Mouse (Mus musculus): ENCODE results near the gene A730049H05Rik. TPM values are rescaled to one million over a fixed set of nuclear protein-coding genes. Genes with fewer than 3 reads are reported as not detected.

Gene A730049H05Rik
- polyA plus RNA-seq, 1 experiment from 2014 or later, result not detected

- 57% methylated on average over 2 of the region's 2 CpGs for WGBS (ENCODE audit: insufficient replicate concordance)
- no peak for ATAC-seq (ENCODE audit: low read depth)
Measured at GRCm38 (mm10) chr6:92801462-92801861, 14.8 kb upstream of the A730049H05Rik start.

GRCm38 (mm10) chr6:92802421-92802820 lies 13.9 kb upstream of the A730049H05Rik start:
- Histone ChIP-seq H3K27ac (ENCODE audit: low read length) (no peak overlapping the region), H3K36me3 (ENCODE audit: control insufficient read depth, insufficient read depth) (no peaks in the 10 kb centered on the region), H3K4me3 (ENCODE audit: low read depth, low read length) (no peak overlapping the region), H3K4me2 (ENCODE audit: low read depth, low read length) (no peak overlapping the region), H3K9me3 (replicated peaks; ENCODE audit: control insufficient read depth, low read length) (no peaks in the 10 kb centered on the region), H3K9ac (ENCODE audit: low read depth, low read length) (no peak overlapping the region), H3K27me3 (ENCODE audit: control insufficient read depth, insufficient read depth, low read depth, low read length) (no peaks in the 10 kb centered on the region), H3K4me1 (ENCODE audit: control insufficient read depth, low read depth, low read length) (no peaks in the 10 kb centered on the region)
- ATAC-seq (ENCODE audit: low read depth), result no peak
- 83% methylated on average over 11 of the region's 11 CpGs for WGBS (ENCODE audit: insufficient replicate concordance)

More at GRCm38 (mm10) chr6:92801462-92801861, 14.8 kb upstream of the A730049H05Rik start:
- Histone ChIP-seq H3K9me3 (replicated peaks; ENCODE audit: control insufficient read depth, low read length) (no peaks in the 10 kb centered on the region), H3K27me3 (ENCODE audit: control insufficient read depth, insufficient read depth, low read depth, low read length) (no peaks in the 10 kb centered on the region), H3K27ac (ENCODE audit: low read length) (no peak overlapping the region), H3K36me3 (ENCODE audit: control insufficient read depth, insufficient read depth) (no peaks in the 10 kb centered on the region), H3K4me2 (ENCODE audit: low read depth, low read length) (no peak overlapping the region), H3K4me1 (ENCODE audit: control insufficient read depth, low read depth, low read length) (no peaks in the 10 kb centered on the region), H3K9ac (ENCODE audit: low read depth, low read length) (no peak overlapping the region), H3K4me3 (ENCODE audit: low read depth, low read length) (no peak overlapping the region)

- Histone ChIP-seq H3K4me2 (ENCODE audit: low read depth, low read length) (no peak overlapping the region), H3K36me3 (ENCODE audit: control insufficient read depth, insufficient read depth) (no peaks in the 10 kb centered on the region), H3K9me3 (replicated peaks; ENCODE audit: control insufficient read depth, low read length) (no peaks in the 10 kb centered on the region), H3K9ac (ENCODE audit: low read depth, low read length) (no peak overlapping the region), H3K27ac (ENCODE audit: low read length) (no peak overlapping the region), H3K4me3 (ENCODE audit: low read depth, low read length) (no peak overlapping the region), H3K4me1 (ENCODE audit: control insufficient read depth, low read depth, low read length) (no peaks in the 10 kb centered on the region), H3K27me3 (ENCODE audit: control insufficient read depth, insufficient read depth, low read depth, low read length) (no peaks in the 10 kb centered on the region)
- 62% methylated on average over 6 of the region's 6 CpGs for WGBS (ENCODE audit: insufficient replicate concordance)
- ATAC-seq (ENCODE audit: low read depth), result no peak
Measured at GRCm38 (mm10) chr6:92803213-92803612, 13.1 kb upstream of the A730049H05Rik start.

GRCm38 (mm10) chr6:92804254-92804971 lies 11.9 kb upstream of the A730049H05Rik start:
- H3K9me3 ChIP-seq (replicated peaks; ENCODE audit: control insufficient read depth, low read length), result no peaks in the 10 kb centered on the region
- H3K27me3 ChIP-seq (ENCODE audit: control insufficient read depth, insufficient read depth, low read depth, low read length), result no peaks in the 10 kb centered on the region
- 59% methylated on average over 3 of the region's 3 CpGs for WGBS (ENCODE audit: insufficient replicate concordance)
- H3K4me3 ChIP-seq (ENCODE audit: low read depth, low read length), result no peak overlapping the region
- no peaks in the 10 kb centered on the region for H3K36me3 ChIP-seq (ENCODE audit: control insufficient read depth, insufficient read depth)
- H3K27ac ChIP-seq (ENCODE audit: low read length), result no peak overlapping the region
- ATAC-seq (ENCODE audit: low read depth), result no peak
- H3K4me2 ChIP-seq (ENCODE audit: low read depth, low read length), result no peak overlapping the region
- no peaks in the 10 kb centered on the region for H3K4me1 ChIP-seq (ENCODE audit: control insufficient read depth, low read depth, low read length)
- H3K9ac ChIP-seq (ENCODE audit: low read depth, low read length), result no peak overlapping the region

- Histone ChIP-seq H3K9me3 (replicated peaks; ENCODE audit: control insufficient read depth, low read length) (no peaks in the 10 kb centered on the region), H3K4me2 (ENCODE audit: low read depth, low read length) (no peak overlapping the region), H3K36me3 (ENCODE audit: control insufficient read depth, insufficient read depth) (no peaks in the 10 kb centered on the region), H3K4me1 (ENCODE audit: control insufficient read depth, low read depth, low read length) (no peaks in the 10 kb centered on the region), H3K27ac (ENCODE audit: low read length) (no peak overlapping the region), H3K27me3 (ENCODE audit: control insufficient read depth, insufficient read depth, low read depth, low read length) (no peaks in the 10 kb centered on the region), H3K9ac (ENCODE audit: low read depth, low read length) (no peak overlapping the region), H3K4me3 (ENCODE audit: low read depth, low read length) (no peak overlapping the region)
- ATAC-seq (ENCODE audit: low read depth), result no peak
- WGBS (ENCODE audit: insufficient replicate concordance), result 53% methylated on average over 3 of the region's 3 CpGs
Measured at GRCm38 (mm10) chr6:92809818-92810217, 6.5 kb upstream of the A730049H05Rik start.

- Histone ChIP-seq H3K9ac (ENCODE audit: low read depth, low read length) (no peak overlapping the region), H3K4me2 (ENCODE audit: low read depth, low read length) (no peak overlapping the region), H3K36me3 (ENCODE audit: control insufficient read depth, insufficient read depth) (no peaks in the 10 kb centered on the region), H3K27ac (ENCODE audit: low read length) (no peak overlapping the region), H3K27me3 (ENCODE audit: control insufficient read depth, insufficient read depth, low read depth, low read length) (no peaks in the 10 kb centered on the region), H3K4me1 (ENCODE audit: control insufficient read depth, low read depth, low read length) (no peaks in the 10 kb centered on the region), H3K9me3 (replicated peaks; ENCODE audit: control insufficient read depth, low read length) (no peaks in the 10 kb centered on the region), H3K4me3 (ENCODE audit: low read depth, low read length) (no peak overlapping the region)
- 53% methylated on average over 2 of the region's 2 CpGs for WGBS (ENCODE audit: insufficient replicate concordance)
- ATAC-seq (ENCODE audit: low read depth), result no peak
Measured at GRCm38 (mm10) chr6:92810628-92811027, 5.7 kb upstream of the A730049H05Rik start.

GRCm38 (mm10) chr6:92811566-92811965 lies 4.7 kb upstream of the A730049H05Rik start:
- H3K4me2 ChIP-seq (ENCODE audit: low read depth, low read length), result no peak overlapping the region
- no peaks in the 10 kb centered on the region for H3K4me1 ChIP-seq (ENCODE audit: control insufficient read depth, low read depth, low read length)
- no peak for ATAC-seq (ENCODE audit: low read depth)
- H3K27ac ChIP-seq (ENCODE audit: low read length), result no peak overlapping the region
- no peaks in the 10 kb centered on the region for H3K9me3 ChIP-seq (replicated peaks; ENCODE audit: control insufficient read depth, low read length)
- H3K36me3 ChIP-seq (ENCODE audit: control insufficient read depth, insufficient read depth), result no peaks in the 10 kb centered on the region
- H3K4me3 ChIP-seq (ENCODE audit: low read depth, low read length), result no peak overlapping the region
- H3K9ac ChIP-seq (ENCODE audit: low read depth, low read length), result no peak overlapping the region
- H3K27me3 ChIP-seq (ENCODE audit: control insufficient read depth, insufficient read depth, low read depth, low read length), result no peaks in the 10 kb centered on the region

- Histone ChIP-seq H3K9me3 (replicated peaks; ENCODE audit: control insufficient read depth, low read length) (no peaks in the 10 kb centered on the region), H3K4me1 (ENCODE audit: control insufficient read depth, low read depth, low read length) (no peaks in the 10 kb centered on the region)
Measured at GRCm38 (mm10) chr6:92812702-92813370, 3.4 kb upstream of the A730049H05Rik start.

GRCm38 (mm10) chr6:92817661-92818060 lies 1.4 kb downstream of the A730049H05Rik start:
- Histone ChIP-seq H3K4me3 (ENCODE audit: low read depth, low read length) (no peak overlapping the region), H3K9ac (ENCODE audit: low read depth, low read length) (no peak overlapping the region), H3K4me2 (ENCODE audit: low read depth, low read length) (no peak overlapping the region), H3K36me3 (ENCODE audit: control insufficient read depth, insufficient read depth) (no peaks in the 10 kb centered on the region), H3K4me1 (ENCODE audit: control insufficient read depth, low read depth, low read length) (no peaks in the 10 kb centered on the region), H3K9me3 (replicated peaks; ENCODE audit: control insufficient read depth, low read length) (no peaks in the 10 kb centered on the region), H3K27me3 (ENCODE audit: control insufficient read depth, insufficient read depth, low read depth, low read length) (no peaks in the 10 kb centered on the region), H3K27ac (ENCODE audit: low read length) (no peak overlapping the region)
- WGBS (ENCODE audit: insufficient replicate concordance), result 60% methylated on average over 8 of the region's 8 CpGs
- ATAC-seq (ENCODE audit: low read depth), result no peak

More at GRCm38 (mm10) chr6:92812702-92813370, 3.4 kb upstream of the A730049H05Rik start:
- Histone ChIP-seq H3K27ac (ENCODE audit: low read length) (no peak overlapping the region), H3K36me3 (ENCODE audit: control insufficient read depth, insufficient read depth) (no peaks in the 10 kb centered on the region), H3K4me2 (ENCODE audit: low read depth, low read length) (no peak overlapping the region), H3K27me3 (ENCODE audit: control insufficient read depth, insufficient read depth, low read depth, low read length) (no peaks in the 10 kb centered on the region), H3K4me3 (ENCODE audit: low read depth, low read length) (no peak overlapping the region), H3K9ac (ENCODE audit: low read depth, low read length) (no peak overlapping the region)
- ATAC-seq (ENCODE audit: low read depth), result no peak
- 67% methylated on average over 2 of the region's 2 CpGs for WGBS (ENCODE audit: insufficient replicate concordance)
